Mouse (Mus musculus) kidney, postnatal 25 days (tissue): ENCODE data around the gene Sesn3.
"Not testable (repeated sequence)": the region's sequence is repeated elsewhere in the genome, so short reads cannot be mapped to it uniquely, and the experiment has no call there.

Experiments
- DNase-seq, 2 experiments: peaks; one replicate each; pipeline ENCODE4 v3.0.0; 2021; ENCODE audit warnings: mixed read lengths in 2 of 2

Gene Sesn3

DNA sequence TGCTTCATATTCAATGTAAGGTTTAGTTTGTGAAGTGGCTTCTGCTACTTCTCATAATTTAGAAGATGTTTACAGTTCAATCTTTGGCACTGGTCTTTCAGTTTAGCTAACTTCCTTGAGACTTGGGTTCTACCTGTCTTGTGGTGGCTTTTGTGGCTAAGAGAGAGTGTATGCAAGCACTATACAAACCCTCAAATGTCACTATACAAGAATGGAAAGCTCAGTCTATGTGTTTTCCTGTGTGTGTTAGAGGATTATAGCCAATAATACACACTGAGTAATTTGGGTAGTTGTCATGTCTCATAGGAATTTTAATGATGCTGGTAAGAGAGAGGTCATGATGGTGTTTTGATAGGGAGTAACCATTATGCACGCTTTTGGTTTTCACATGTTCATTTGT, 5.8 kb downstream of the Sesn3 start:
- no peak for DNase-seq

- DNase-seq, result no peak
Measured at GRCm38 (mm10) chr9:14285036-14285435, 10.2 kb downstream of the Sesn3 start.

GRCm38 (mm10) chr9:14287234-14287633, 12.4 kb downstream of the Sesn3 start:
- no peak for DNase-seq

- no peak for DNase-seq
Measured at GRCm38 (mm10) chr9:14288500-14288899, 13.6 kb downstream of the Sesn3 start.

DNA sequence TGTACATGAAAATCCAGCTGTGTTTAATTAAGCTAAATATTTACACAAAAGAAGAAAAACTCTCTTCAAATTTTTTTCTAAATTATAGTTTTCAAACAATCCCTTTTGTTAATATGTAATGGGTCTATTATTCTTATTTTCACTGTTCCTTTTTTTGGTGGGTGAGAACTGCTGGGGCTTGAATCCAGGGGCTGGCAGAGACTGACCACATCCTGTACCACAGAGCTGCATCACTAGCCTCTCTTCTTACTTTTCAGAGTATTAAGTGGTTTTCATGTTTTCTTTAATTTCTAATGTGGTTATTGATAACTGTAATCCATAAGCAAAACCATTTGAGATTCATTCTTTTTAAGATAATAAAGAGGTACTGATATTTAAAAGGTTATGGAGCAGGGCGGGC, 19.0 kb downstream of the Sesn3 start:
- no peak for DNase-seq

DNA sequence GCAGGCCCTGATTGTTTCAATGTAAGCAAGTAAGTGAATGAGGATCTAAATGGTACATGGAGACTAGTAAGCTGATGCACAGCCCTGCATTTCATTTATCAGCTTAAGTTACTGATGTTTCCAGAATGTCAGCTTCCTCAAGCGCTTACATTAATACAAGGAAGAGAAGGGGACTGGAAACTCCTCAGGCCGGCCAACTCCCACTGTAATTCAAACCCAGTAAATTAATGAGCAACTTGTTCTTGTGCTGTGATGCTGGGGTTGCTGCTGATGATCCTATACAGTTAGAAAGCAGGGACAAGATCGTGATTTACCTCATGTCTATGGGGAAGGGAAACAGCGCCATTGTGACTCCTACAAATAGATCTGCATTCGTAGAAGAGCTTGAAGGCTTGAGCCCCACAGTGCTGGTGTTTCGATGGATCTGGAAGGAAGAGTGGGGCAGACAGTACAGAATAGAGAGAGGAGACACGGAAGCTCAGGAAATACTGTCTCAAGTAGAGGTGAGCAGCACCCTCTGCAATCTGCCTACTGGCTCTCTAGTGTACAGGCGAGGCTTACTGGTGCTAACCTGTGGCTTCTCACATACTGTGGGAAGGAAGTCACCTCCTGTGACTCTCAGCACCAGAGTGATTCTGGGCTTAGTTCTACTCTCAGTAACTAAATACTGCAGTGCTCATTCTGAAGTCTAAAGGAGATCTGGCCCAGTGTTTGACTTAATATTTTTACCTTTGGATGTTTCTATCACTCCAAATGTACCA, 21.0 kb downstream of the Sesn3 start:
- no peak for DNase-seq

DNA sequence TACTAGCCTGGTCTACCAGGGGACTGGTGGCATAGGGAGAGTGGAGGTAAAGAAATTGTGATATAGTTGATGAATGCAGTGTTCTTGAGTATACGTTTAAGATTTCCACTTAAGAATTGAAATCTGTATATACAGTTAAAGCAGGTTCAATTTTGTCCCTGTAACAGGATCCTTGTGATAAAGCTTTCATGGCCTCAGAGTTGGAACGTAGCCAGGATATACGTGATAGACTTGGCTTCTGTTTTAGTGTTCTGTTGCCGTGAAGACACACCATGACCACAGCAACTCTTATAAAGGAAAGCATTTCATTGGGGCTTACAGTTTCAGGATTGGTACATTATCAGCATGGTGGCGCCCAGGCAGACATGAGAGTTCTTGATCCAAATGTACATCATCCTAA, 22.3 kb downstream of the Sesn3 start:
- DNase-seq, result no peak

GRCm38 (mm10) chr9:14299819-14300218, 25.0 kb downstream of the Sesn3 start:
- no peak for DNase-seq

GRCm38 (mm10) chr9:14300795-14301194, 25.9 kb downstream of the Sesn3 start:
- no peak for DNase-seq

DNA sequence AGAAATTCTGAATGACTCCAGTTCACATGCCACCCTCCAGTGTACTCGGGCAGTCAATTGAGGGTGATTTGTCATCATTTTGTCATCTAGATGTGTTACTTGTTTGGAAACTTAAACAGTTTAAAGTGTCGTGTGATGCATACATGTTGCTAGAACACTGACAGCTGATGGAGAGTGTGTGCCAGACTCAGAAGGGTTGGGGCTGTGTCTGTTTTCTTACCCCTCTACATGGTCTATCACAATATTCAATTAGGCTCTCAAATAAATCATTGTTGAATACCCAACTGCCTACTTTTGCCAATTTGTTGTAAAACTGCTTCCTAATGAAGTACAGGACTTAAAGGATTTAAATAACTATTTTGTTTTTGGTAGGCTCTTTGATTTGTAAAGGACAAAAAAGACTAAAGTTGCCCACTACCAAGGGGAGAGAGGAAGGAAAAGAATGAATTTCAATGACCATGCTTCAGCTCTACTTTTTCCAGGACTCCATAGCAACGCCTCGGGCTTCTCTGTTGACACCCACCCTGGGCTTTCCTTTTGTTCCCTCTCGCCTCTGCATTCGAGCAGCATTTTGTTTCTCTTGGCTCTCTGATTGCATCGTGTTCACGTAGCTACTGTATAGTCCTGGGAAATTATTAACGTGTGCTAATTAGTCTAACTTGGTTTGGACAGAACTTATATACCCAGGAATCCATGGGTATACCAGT, 29.5 kb downstream of the Sesn3 start:
- no peak for DNase-seq

DNA sequence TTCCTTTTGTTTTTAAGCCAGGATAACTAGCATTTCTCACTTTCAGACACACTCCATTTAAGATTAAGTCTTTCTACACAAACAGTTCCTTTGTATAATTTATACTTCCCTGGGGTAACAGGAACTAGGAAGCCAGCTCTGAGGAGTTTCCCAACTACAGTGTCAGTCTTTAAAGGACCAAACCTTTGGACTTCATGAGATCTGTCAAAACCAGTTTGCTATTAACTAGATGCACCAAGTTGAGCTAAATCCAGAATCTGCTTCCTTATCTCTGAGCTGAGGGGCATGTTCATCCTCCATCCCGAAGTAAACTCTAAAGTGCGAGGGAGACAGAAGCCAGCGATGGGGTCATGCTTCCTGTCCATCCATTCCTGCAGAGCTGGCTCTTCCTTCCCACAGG, 32.5 kb downstream of the Sesn3 start:
- DNase-seq, result no peak

DNA sequence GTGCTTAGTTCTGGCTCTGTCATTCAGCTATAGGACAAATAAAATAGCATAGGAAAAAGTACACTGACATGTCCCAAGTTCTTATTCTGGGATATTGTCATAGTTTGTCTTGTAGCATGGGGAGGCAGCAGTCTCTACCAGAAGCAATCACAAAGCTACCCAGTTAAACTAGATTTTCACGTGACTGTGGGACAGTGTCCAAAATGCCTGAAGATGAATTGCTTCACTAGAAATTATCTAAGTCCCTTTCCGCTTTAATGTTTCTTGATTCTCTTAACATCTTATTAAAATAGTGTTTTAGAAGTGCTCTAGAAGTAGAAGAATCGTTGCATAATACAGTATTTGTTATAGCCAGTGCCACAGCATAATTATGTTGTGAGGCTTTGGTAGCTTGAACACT, 39.1 kb downstream of the Sesn3 start:
- peak in 1 of 2 experiments; percentile 14 for DNase-seq

DNA sequence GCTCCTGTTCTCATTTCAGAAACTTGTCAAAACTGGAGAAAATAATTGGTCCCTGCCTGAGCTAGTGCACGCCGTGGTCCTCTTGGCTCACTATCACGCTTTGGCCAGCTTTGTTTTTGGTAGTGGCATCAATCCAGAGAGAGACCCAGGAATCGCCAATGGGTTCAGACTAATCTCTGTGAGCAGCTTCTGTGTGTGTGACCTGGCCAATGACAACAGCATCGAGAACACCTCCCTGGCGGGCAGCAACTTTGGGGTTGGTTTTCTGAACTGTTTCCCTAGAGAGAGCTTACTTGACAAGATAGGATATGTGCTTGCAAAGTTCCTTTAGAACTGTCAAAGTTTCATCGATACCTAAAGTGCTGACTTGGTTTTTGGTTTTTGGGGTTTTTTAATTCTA, 39.6 kb downstream of the Sesn3 start:
- no peak for DNase-seq

- no peak for DNase-seq
Measured at GRCm38 (mm10) chr9:14316618-14317017, 41.8 kb downstream of the Sesn3 start.

DNA sequence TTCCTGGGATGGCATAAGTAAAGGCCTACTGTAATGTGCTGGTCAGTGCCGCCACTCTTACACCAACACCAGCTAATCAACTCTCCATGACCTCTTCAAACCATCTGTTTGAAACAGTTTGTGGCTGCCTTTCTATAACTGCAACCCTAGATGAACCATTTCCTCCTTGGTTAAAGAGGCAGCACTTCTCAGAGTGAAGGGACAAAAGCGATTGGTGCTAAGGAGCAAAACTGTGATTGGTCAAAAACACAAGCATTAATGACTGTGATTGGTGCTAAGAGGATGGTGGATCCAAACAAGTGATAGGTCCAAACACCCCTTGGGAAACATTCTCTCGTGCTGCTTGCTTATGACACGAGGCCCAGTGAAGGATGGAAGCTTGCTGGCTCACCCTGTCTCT, 61.0 kb downstream of the Sesn3 start:
- no peak for DNase-seq

DNA sequence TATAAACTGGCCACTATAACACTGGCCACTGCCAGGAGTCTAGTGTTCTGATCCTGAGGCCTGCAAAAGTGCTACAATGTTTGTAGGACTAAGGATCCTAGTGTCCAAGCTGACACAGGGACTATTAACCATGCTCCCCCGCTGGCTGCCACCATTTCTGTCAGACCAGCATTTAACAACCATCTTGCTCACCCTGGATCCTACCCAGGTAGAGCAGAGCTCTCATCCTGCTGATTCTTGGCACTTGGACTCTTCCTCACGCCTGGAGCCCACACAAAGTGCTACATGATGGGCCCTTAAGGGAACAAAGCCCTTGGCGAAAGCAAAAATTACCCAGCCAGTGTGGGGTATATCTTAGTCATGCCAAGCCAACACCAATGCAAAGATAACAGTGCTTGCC, 62.0 kb downstream of the Sesn3 start:
- no peak for DNase-seq

- DNase-seq, result no peak
Measured at GRCm38 (mm10) chr9:14338701-14339100, 63.8 kb downstream of the Sesn3 start.

DNA sequence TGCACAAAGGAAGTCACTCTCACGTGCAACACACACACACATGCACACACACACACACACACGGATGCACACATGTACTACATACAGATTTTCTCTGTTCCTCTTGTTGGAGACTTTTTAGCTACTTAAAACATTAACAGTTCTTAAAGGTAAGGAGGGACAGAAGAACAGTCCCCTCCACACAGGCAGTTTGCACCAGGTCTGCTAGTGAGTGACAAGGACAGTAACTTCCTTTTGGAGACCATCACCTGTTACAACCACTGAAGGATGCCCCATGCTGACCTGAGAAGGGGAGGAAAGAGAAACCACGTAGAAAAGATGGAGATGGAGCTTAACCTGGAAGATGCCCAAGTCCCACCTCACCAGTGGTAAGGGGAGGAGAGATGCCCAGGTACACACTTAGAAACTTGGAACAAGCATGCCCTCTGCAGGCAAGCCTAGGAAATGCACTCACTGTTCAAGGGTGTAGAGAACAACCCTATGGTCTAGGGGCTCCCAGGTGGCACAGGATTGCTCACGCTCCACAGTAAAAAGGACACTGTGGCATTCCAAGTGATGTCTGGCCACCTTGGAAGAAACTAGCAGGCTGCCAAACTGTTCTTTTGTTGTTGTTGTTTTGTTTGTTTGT, 67.3 kb downstream of the Sesn3 start:
- peak; percentile 73 to 86 for DNase-seq

- DNase-seq, result not testable (repeated sequence)
Measured at GRCm38 (mm10) chr9:14345866-14346265, 71.0 kb downstream of the Sesn3 start.

GRCm38 (mm10) chr9:14348416-14348815, 73.5 kb downstream of the Sesn3 start:
- DNase-seq, result peak; percentile 25 to 41

DNA sequence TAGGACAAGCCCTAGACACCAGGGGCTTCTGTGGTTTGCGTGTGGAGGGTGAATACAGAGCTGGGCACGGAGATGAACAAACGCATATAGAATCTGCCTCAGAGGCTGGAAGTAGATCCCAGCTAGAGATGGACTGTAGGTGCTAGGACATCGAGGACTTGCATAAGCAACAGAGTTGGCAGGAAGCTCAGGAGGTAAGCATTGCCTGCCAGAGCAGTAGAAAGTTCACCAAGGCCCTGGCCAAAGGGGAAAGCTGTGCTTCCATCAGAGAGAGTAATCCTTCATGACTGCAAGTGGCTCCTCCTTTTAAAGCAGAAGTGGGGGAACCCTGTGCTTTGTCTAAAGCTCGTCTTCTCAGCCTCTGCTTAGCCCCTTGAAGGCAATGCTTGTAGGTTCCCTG, 74.5 kb downstream of the Sesn3 start:
- no peak for DNase-seq

DNA sequence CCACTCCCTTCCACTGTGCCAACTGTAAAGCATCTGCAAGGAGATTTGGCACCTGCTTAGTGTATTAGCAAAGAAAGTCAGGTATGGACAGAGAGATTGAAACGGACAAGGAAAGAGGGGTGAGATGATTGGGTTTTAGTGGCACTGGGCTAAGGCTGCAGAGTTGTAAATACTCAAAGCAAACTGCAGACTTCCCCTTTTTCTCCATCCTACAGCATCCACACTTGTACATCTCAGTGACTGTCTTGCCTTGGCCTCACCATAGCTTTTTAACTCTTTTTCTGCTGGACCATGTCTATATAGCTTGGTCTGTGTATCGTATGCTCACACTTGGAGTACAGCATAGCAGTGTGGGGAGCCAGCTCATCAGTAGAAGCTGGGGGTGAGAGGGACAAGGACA, 75.9 kb downstream of the Sesn3 start:
- no peak for DNase-seq

DNA sequence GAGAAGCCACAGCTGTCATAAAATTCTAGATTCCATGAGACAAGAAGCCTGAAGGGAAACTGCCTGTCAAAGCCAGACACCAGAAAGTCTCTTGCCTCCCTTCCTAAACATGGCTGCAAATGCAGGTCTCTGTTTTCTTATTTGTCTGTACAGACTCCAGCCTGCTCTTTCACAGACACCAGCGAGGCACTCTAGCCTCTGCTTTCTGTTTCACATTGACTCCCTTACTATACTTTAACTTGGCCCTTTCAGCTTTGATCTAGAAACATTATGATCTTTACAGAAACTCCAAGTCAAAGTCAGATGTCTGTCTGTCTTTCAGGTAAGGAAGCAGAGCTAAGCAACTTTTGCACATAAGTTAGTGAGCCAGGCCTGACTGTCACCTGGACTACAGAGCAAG, 77.5 kb downstream of the Sesn3 start:
- no peak for DNase-seq

DNA sequence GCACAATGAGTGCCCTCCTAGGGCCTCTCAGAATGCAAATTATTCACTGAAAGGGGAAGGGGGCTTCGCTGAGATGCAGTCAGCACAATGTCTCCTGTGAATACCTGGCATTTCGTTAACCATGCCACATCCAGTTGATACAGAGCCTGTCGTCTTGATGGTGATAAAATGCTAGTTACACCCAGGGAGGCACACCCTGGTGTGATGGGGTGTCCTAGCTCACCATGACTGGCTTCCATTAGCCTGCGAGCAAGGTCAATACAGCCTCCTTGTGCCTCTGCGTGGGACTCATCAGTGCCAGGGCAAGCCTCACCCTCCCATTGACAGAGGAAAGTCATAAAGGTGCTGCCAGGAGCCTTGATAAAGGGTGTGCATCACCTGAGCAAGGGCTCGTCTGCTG, 80.0 kb downstream of the Sesn3 start:
- no peak for DNase-seq
